Mouse (Mus musculus) embryonic facial prominence, embryonic 11.5 days (tissue): ENCODE measurements around the gene Tmem190. TPM values are rescaled to one million over a fixed set of nuclear protein-coding genes. Genes with fewer than 3 reads are reported as not detected.

Experiments used
- ATAC-seq: fragments of 200-750 bp; cut with Nextera tagmentation; replicated peaks from 2 replicates; pipeline ENCODE4 v1.8.0; 2017; ENCODE audit warnings: low read depth; ENCODE audit not compliant: insufficient number of reproducible peaks, low FRiP score, low TSS enrichment
- DNase-seq: peaks from one replicate; pipeline ENCODE4 v3.0.0-alpha.2; 2015; ENCODE audit warnings: low spot score
- H3K27ac ChIP-seq: fragments of 300-500 bp; sonication (generic); replicated peaks from 2 replicates; pipeline ENCODE4 v1.5.1; 2014; ENCODE audit warnings: mild to moderate bottlenecking, low read depth, low read length, control low read depth
- H3K27me3 ChIP-seq: fragments of 300-500 bp; sonication (generic); 2 replicates; pipeline ENCODE4 v1.6.1; 2014; ENCODE audit warnings: mild to moderate bottlenecking, low read length, moderate library complexity, mixed read lengths; ENCODE audit not compliant: control insufficient read depth, insufficient read depth
- H3K36me3 ChIP-seq: fragments of 300-500 bp; sonication (generic); replicated peaks from 2 replicates; pipeline ENCODE4 v1.6.1; 2014; ENCODE audit warnings: low read depth, mild to moderate bottlenecking, low read length, moderate library complexity, mixed read lengths; ENCODE audit not compliant: control insufficient read depth, insufficient read depth
- H3K4me1 ChIP-seq: fragments of 300-500 bp; sonication (generic); 2 replicates; pipeline ENCODE4 v1.6.1; 2014; ENCODE audit warnings: low read length, mixed read lengths; ENCODE audit not compliant: control insufficient read depth, insufficient read depth
- H3K4me2 ChIP-seq: fragments of 300-500 bp; sonication (generic); 2 replicates; pipeline ENCODE4 v1.6.1; 2014; ENCODE audit warnings: low read depth, mild to moderate bottlenecking, control low read depth, low read length, moderate library complexity
- H3K4me3 ChIP-seq: fragments of 300-500 bp; sonication (generic); 2 replicates; pipeline ENCODE4 v1.5.1; 2014; ENCODE audit warnings: low read depth, low read length, control low read depth
- H3K9ac ChIP-seq: fragments of 300-500 bp; sonication (generic); replicated peaks from 2 replicates; pipeline ENCODE4 v1.6.1; 2014; ENCODE audit warnings: mild to moderate bottlenecking, control low read depth, low read length
- H3K9me3 ChIP-seq: fragments of 300-500 bp; sonication (generic); replicated peaks from 2 replicates; pipeline ENCODE4 v1.6.1; 2016; ENCODE audit warnings: mild to moderate bottlenecking, low read length, inconsistent platforms, mixed read lengths; ENCODE audit not compliant: control insufficient read depth
- WGBS: fragments of 180-500 bp; shearing (Covaris S2); extraction: QIAGEN DNeasy Blood & Tissue Kit; methylation state at CpG from one replicate; pipeline ENCODE4 v1.1.7; 2014; 5-methylcytosine and 5-hydroxymethylcytosine counted together
- polyA plus RNA-seq: library from polyadenylated mRNA; unstranded; fragments of >200 nt; fragmentation: Nextera tagmentation; extraction: Ambion mirVana; gene quantifications from 2 replicates; pipeline ENCODE4 v1.2.1, GENCODE M21; 2014

Tmem190 gene
- polyA plus RNA-seq, result not detected in 2 replicates

GRCm38 (mm10) chr7:4782759-4783158 lies at the start of gene Tmem190, which contains the start of gene Il11:
Gene Tmem190, plus strand, starts transcription at chr7:4782937.
Gene Il11, minus strand, starts transcription at chr7:4782859.
- 76% methylated on average over 2 of the region's 2 CpGs for WGBS
- peaks cover 2% of the 10 kb centered on the region; the same call in 1 of the 2 replicates for H3K4me1 ChIP-seq
- H3K27me3 ChIP-seq, result peaks cover 12% of the 10 kb centered on the region
- H3K27ac ChIP-seq, result no peak within 1 kb of the TSS
- no peak for ATAC-seq
- no peak for DNase-seq
- no peaks in the 10 kb centered on the region for H3K9me3 ChIP-seq
- no peak within 1 kb of the TSS for H3K4me2 ChIP-seq
- no peaks in the 10 kb centered on the region for H3K36me3 ChIP-seq
- H3K9ac ChIP-seq, result no peak within 1 kb of the TSS
- H3K4me3 ChIP-seq, result no peak within 1 kb of the TSS

- Histone ChIP-seq H3K4me3 (no peak overlapping the region), H3K9ac (no peak overlapping the region), H3K4me2 (no peak overlapping the region), H3K9me3 (no peaks in the 10 kb centered on the region), H3K36me3 (no peaks in the 10 kb centered on the region), H3K4me1 (no peaks in the 10 kb centered on the region), H3K27ac (no peak overlapping the region), H3K27me3 (no peaks in the 10 kb centered on the region)
- DNase-seq, result no peak
- WGBS, result 66% methylated on average over 6 of the region's 6 CpGs
- ATAC-seq, result no peak
Observed at GRCm38 (mm10) chr7:4732968-4733392, 49.8 kb upstream of the Tmem190 start.

DNA sequence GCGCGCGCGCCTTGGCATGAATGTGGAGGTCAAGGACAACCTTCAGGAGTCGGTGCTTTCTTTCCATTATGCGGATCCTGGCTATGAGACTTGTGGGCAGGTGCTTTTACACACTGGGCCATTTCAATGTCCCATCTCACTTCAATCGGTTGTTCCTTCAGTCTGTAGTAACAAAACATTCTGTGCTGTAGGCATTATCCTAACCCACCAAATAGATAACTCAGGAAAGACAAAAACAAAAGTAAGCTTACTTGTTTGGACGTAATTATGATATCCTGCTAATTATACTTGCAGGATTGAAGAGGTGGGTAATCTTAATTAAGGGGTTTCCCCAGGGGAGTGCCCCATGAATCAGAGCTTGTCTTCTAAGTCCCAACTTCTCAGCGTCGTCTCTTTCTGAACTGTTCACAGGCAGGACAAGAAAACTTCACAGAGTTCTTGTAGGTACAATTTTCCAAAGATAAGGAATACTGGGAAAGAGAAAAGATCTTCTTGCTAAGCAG lies 43.6 kb upstream of the Tmem190 start:
- Histone ChIP-seq H3K4me2 (peak overlapping the region; percentile 27), H3K27me3 (no peaks in the 10 kb centered on the region), H3K4me1 (no peaks in the 10 kb centered on the region), H3K9ac (no peak overlapping the region; the same call in 1 of the 2 replicates), H3K27ac (no peak overlapping the region; the same call in 1 of the 2 replicates), H3K36me3 (peaks cover 2% of the 10 kb centered on the region), H3K9me3 (no peaks in the 10 kb centered on the region), H3K4me3 (peak overlapping the region; percentile 21)
- ATAC-seq (no peak), DNase-seq (no peak)
- 45% methylated on average over 10 of the region's 10 CpGs for WGBS

GRCm38 (mm10) chr7:4739544-4740275 lies 43.0 kb upstream of the Tmem190 start, which contains the start of gene Kmt5c:
Gene Kmt5c, plus strand, starts transcription at chr7:4740115.
- Histone ChIP-seq H3K27me3 (no peaks in the 10 kb centered on the region), H3K9ac (peak within 1 kb of the TSS; percentile 92), H3K36me3 (peaks cover 2% of the 10 kb centered on the region), H3K4me3 (peak within 1 kb of the TSS; percentile 81), H3K9me3 (no peaks in the 10 kb centered on the region), H3K27ac (peak within 1 kb of the TSS; percentile 81), H3K4me2 (peak within 1 kb of the TSS; percentile 88), H3K4me1 (no peaks in the 10 kb centered on the region)
- peak; percentile 99 for DNase-seq
- WGBS, result under 1% methylated on average over 41 of the region's 44 CpGs
- peak; percentile 98 for ATAC-seq

GRCm38 (mm10) chr7:4740309-4740727 lies 42.4 kb upstream of the Tmem190 start:
- H3K9me3 ChIP-seq, result no peaks in the 10 kb centered on the region
- ATAC-seq (peak; percentile 34), DNase-seq (no peak)
- no peaks in the 10 kb centered on the region for H3K4me1 ChIP-seq
- peak overlapping the region; percentile 81 for H3K4me3 ChIP-seq
- H3K9ac ChIP-seq, result peak overlapping the region; percentile 92
- H3K4me2 ChIP-seq, result peak overlapping the region; percentile 88
- H3K27me3 ChIP-seq, result no peaks in the 10 kb centered on the region
- H3K36me3 ChIP-seq, result peaks cover 2% of the 10 kb centered on the region
- 0% methylated on average over 14 of the region's 14 CpGs for WGBS
- H3K27ac ChIP-seq, result peak overlapping the region; percentile 81

- Histone ChIP-seq H3K27me3 (no peaks in the 10 kb centered on the region), H3K4me1 (no peaks in the 10 kb centered on the region), H3K4me2 (peak overlapping the region; percentile 88), H3K4me3 (peak overlapping the region; percentile 81), H3K36me3 (peaks cover 7% of the 10 kb centered on the region), H3K9ac (peak overlapping the region; percentile 92), H3K27ac (peak overlapping the region; percentile 81; the same call in 1 of the 2 replicates), H3K9me3 (no peaks in the 10 kb centered on the region)
- no peak for ATAC-seq
- DNase-seq, result peak; percentile 33
- WGBS, result 10% methylated on average over 4 of the region's 4 CpGs
Observed at GRCm38 (mm10) chr7:4741151-4741550, 41.6 kb upstream of the Tmem190 start.

DNA sequence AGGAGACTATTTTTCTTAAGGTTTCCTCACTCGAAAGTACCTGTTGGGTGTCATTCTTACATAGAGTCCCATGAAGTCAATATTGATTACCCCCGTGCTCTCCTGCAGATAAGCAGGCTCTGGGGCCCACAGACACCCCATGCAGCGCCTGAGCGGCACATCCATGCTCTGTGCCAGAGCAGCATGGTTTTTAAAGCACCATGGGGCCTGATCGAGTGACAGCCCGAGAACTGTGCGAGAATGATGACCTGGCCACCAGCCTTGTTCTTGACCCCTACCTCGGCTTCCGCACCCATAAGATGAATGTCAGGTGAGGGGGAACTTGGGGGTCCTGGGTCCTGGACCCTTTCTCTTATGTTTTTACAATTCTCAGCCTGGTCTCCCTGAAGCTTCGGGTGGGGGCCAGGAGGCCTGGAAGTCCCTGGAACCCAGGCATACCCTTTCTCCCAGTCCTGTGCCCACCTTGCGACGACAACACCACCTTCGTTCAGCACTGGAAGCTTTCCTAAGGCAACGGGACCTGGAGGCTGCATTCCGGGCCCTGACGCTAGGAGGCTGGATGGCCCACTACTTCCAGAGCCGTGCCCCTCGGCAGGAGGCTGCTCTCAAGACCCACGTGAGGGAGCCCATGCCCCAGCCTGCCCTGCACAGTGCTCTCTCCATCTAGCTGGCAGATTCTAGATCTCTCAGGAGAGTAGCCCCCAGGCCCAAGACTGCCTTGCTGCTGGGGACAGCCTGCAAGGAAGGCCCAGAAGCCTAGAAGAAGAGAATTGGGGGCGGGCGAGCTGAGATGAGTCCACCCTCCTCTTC lies 40.9 kb upstream of the Tmem190 start:
- DNase-seq (no peak), ATAC-seq (no peak)
- Histone ChIP-seq H3K4me1 (no peaks in the 10 kb centered on the region), H3K9ac (no peak overlapping the region), H3K27ac (no peak overlapping the region), H3K27me3 (no peaks in the 10 kb centered on the region), H3K4me3 (0 out of 2 replicates have a peak overlapping the region, but pooled peaks have one; percentile 6), H3K9me3 (no peaks in the 10 kb centered on the region), H3K4me2 (no peak overlapping the region), H3K36me3 (peaks cover 8% of the 10 kb centered on the region)
- WGBS, result 84% methylated on average over 21 of the region's 21 CpGs
